Mouse (Mus musculus) embryonic fibroblast, embryonic 13.5 days (primary cell): Measurements from ENCODE around the gene Irak4.

ENCODE experiments used
- CTCF ChIP-seq: IDR thresholded peaks from 2 replicates; pipeline ENCODE4 v1.5.1; 2011; ENCODE audit warnings: mild to moderate bottlenecking, control low read depth, low read length, moderate library complexity, borderline replicate concordance; ENCODE audit not compliant: insufficient read depth
- POLR2A ChIP-seq: IDR thresholded peaks from 2 replicates; pipeline ENCODE4 v1.6.1; 2011; ENCODE audit warnings: low read depth, mild to moderate bottlenecking, control low read depth, low read length, moderate library complexity

DNA sequence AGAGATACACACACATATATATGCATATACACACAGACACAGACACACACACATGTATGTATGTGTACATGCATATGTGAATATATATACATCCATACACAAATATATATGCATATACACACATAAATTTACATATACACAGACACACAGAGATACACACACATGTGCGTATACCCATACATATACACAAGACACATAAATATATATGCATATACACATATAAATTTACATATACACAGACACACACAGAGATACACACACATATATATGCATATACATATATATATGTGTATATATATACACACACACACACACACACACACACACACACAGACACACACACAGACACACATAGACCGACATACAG, 85.0 kb downstream of the Irak4 start:
- no peak for TF ChIP-seq CTCF
- TF ChIP-seq POLR2A, result no peak
